Mouse (Mus musculus) stomach, embryonic 14.5 days (tissue): ENCODE results near the gene Calcoco1. TPM values are rescaled to one million over a fixed set of nuclear protein-coding genes. Genes with fewer than 3 reads are reported as not detected.

Experiments
- ATAC-seq: fragments of 200-750 bp; cut with Nextera tagmentation; 2 replicates; pipeline ENCODE4 v1.8.0; 2017; ENCODE audit warnings: low read depth, moderate TSS enrichment; ENCODE audit not compliant: insufficient number of reproducible peaks, insufficient read depth, low FRiP score
- H3K27ac ChIP-seq: fragments of 300-500 bp; sonication (generic); 2 replicates; pipeline ENCODE4 v1.5.1; 2014; ENCODE audit warnings: mild to moderate bottlenecking, low read length, moderate library complexity, mixed read lengths
- H3K27me3 ChIP-seq: fragments of 300-500 bp; sonication (generic); 2 replicates; pipeline ENCODE4 v1.6.1; 2014; ENCODE audit warnings: low read length, control low read depth, mixed read lengths; ENCODE audit not compliant: control insufficient read depth, insufficient read depth
- H3K36me3 ChIP-seq: fragments of 300-500 bp; sonication (generic); 2 replicates; pipeline ENCODE4 v1.6.1; 2014; ENCODE audit warnings: mild to moderate bottlenecking, control low read depth, low read length, moderate library complexity, mixed read lengths; ENCODE audit not compliant: control insufficient read depth, insufficient read depth
- H3K4me1 ChIP-seq: fragments of 300-500 bp; sonication (generic); 2 replicates; pipeline ENCODE4 v1.6.1; 2014; ENCODE audit warnings: low read length, control low read depth, mixed read lengths; ENCODE audit not compliant: control insufficient read depth, insufficient read depth
- H3K4me2 ChIP-seq: fragments of 300-500 bp; sonication (generic); replicated peaks from 2 replicates; pipeline ENCODE4 v1.6.1; 2014; ENCODE audit warnings: low read depth, low read length, control low read depth
- H3K4me3 ChIP-seq: fragments of 300-500 bp; sonication (generic); 2 replicates; pipeline ENCODE4 v1.5.1; 2014; ENCODE audit warnings: low read depth, low read length, control low read depth
- H3K9ac ChIP-seq: fragments of 300-500 bp; sonication (generic); replicated peaks from 2 replicates; pipeline ENCODE4 v1.6.1; 2014; ENCODE audit warnings: low read depth, mild to moderate bottlenecking, control low read depth, low read length, moderate library complexity, mixed read lengths
- H3K9me3 ChIP-seq: fragments of 300-500 bp; sonication (generic); 2 replicates; pipeline ENCODE4 v1.6.1; 2016; ENCODE audit warnings: low read depth, low read length, control low read depth; ENCODE audit not compliant: control insufficient read depth
- WGBS: fragments of 180-500 bp; shearing (Covaris S2); extraction: QIAGEN DNeasy Blood & Tissue Kit; methylation state at CpG from one replicate; pipeline ENCODE4 v1.1.7; 2014; 5-methylcytosine and 5-hydroxymethylcytosine counted together
- polyA plus RNA-seq: library from polyadenylated mRNA; unstranded; fragments of >200 nt; fragmentation: Nextera tagmentation; extraction: Ambion mirVana; gene quantifications from 2 replicates; pipeline ENCODE4 v1.2.1, GENCODE M21; 2014

The Calcoco1 gene
- polyA plus RNA-seq, 1 experiment from 2014 or later: 31.9 TPM

GRCm38 (mm10) chr15:102744831-102745230 lies 22.9 kb upstream of the Calcoco1 start:
- Histone ChIP-seq H3K27me3 (peaks cover 59% of the 10 kb centered on the region), H3K27ac (no peak overlapping the region), H3K4me2 (no peak overlapping the region), H3K9ac (no peak overlapping the region), H3K4me1 (peaks cover 5% of the 10 kb centered on the region; the same call in 1 of the 2 replicates), H3K9me3 (no peaks in the 10 kb centered on the region), H3K4me3 (no peak overlapping the region), H3K36me3 (no peaks in the 10 kb centered on the region)
- WGBS: 14% methylated on average over 9 of the region's 9 CpGs
- ATAC-seq: no peak

GRCm38 (mm10) chr15:102744416-102744815 lies 22.4 kb upstream of the Calcoco1 start:
- no peak for ATAC-seq
- Histone ChIP-seq H3K36me3 (no peaks in the 10 kb centered on the region), H3K9me3 (no peaks in the 10 kb centered on the region), H3K9ac (no peak overlapping the region), H3K4me3 (no peak overlapping the region), H3K27ac (no peak overlapping the region), H3K27me3 (peaks cover 59% of the 10 kb centered on the region), H3K4me1 (peaks cover 5% of the 10 kb centered on the region; the same call in 1 of the 2 replicates), H3K4me2 (no peak overlapping the region)
- WGBS: 12% methylated on average over 7 of the region's 7 CpGs

GRCm38 (mm10) chr15:102743996-102744395 lies 22.0 kb upstream of the Calcoco1 start:
- H3K9me3 ChIP-seq: no peaks in the 10 kb centered on the region
- H3K4me3 ChIP-seq: no peak overlapping the region
- H3K27me3 ChIP-seq: peaks cover 57% of the 10 kb centered on the region
- H3K36me3 ChIP-seq: no peaks in the 10 kb centered on the region
- 2% methylated on average over 14 of the region's 14 CpGs for WGBS
- no peak overlapping the region for H3K27ac ChIP-seq
- H3K9ac ChIP-seq: no peak overlapping the region
- no peak for ATAC-seq
- H3K4me1 ChIP-seq: peaks cover 5% of the 10 kb centered on the region; the same call in 1 of the 2 replicates
- no peak overlapping the region for H3K4me2 ChIP-seq

GRCm38 (mm10) chr15:102743196-102743595 lies 21.2 kb upstream of the Calcoco1 start:
- H3K4me2 ChIP-seq: no peak overlapping the region
- peaks cover 5% of the 10 kb centered on the region; the same call in 1 of the 2 replicates for H3K4me1 ChIP-seq
- no peak overlapping the region for H3K4me3 ChIP-seq
- H3K27me3 ChIP-seq: peaks cover 50% of the 10 kb centered on the region
- no peaks in the 10 kb centered on the region for H3K36me3 ChIP-seq
- ATAC-seq: no peak
- H3K27ac ChIP-seq: no peak overlapping the region
- no peaks in the 10 kb centered on the region for H3K9me3 ChIP-seq
- WGBS: 25% methylated on average over 8 of the region's 8 CpGs
- no peak overlapping the region for H3K9ac ChIP-seq

DNA sequence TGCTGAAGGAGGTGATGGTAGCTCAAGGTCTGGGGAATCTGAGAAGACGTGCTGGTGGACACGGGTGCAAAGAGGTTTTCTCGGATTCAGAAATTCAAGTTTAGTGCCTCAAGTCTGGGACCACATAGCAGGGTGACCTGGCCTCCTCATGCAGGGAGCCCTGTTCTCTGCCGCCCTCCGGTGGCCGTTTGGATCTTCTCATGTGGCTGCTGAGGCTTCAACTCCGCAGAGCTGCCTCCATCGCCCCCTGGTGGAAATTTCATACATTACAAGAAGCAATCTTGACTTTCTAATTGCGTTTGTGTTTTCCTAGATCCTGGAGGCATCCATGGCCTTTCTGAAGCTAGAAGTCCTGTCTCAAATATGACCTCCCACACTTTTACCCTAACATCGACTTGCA lies 20.6 kb upstream of the Calcoco1 start:
- 0 out of 2 replicates have a peak, but pooled peaks have one; percentile 47 for ATAC-seq
- no peaks in the 10 kb centered on the region for H3K9me3 ChIP-seq
- peaks cover 5% of the 10 kb centered on the region; the same call in 1 of the 2 replicates for H3K4me1 ChIP-seq
- H3K4me3 ChIP-seq: no peak overlapping the region
- no peak overlapping the region for H3K9ac ChIP-seq
- H3K27me3 ChIP-seq: peaks cover 44% of the 10 kb centered on the region
- H3K4me2 ChIP-seq: no peak overlapping the region
- no peak overlapping the region for H3K27ac ChIP-seq
- under 1% methylated on average over 10 of the region's 10 CpGs for WGBS
- H3K36me3 ChIP-seq: no peaks in the 10 kb centered on the region

- peaks cover 22% of the 10 kb centered on the region for H3K27me3 ChIP-seq
- H3K9me3 ChIP-seq: no peaks in the 10 kb centered on the region
- no peak for ATAC-seq
- H3K9ac ChIP-seq: no peak overlapping the region
- H3K36me3 ChIP-seq: no peaks in the 10 kb centered on the region
- no peaks in the 10 kb centered on the region for H3K4me1 ChIP-seq
- no peak overlapping the region for H3K27ac ChIP-seq
- no peak overlapping the region for H3K4me3 ChIP-seq
- no peak overlapping the region for H3K4me2 ChIP-seq
- 29% methylated on average over 15 of the region's 15 CpGs for WGBS
Measured at GRCm38 (mm10) chr15:102739520-102740297, 17.7 kb upstream of the Calcoco1 start.

DNA sequence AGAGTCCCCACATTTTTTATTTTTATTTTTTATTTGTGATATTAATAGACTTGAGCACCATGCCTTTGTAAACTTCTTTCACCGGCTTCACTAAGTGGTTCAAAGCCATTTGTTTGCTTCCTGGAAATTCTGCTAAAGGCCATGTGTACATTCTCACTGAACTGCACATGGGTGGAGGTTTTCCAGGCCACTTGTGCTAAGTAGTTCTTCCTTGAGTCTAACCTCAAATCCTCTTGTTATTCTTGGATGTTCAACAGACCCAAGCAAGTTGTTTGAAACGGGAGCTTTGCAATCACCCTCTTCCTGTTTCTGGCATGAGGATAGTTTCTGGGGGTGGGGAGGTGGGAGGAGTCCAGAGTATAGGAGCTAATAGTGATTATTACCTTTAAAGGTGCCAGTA lies 16.5 kb upstream of the Calcoco1 start:
- Histone ChIP-seq H3K27ac (no peak overlapping the region), H3K27me3 (peaks cover 9% of the 10 kb centered on the region), H3K4me1 (no peaks in the 10 kb centered on the region), H3K36me3 (no peaks in the 10 kb centered on the region), H3K9ac (no peak overlapping the region), H3K4me2 (no peak overlapping the region), H3K4me3 (no peak overlapping the region), H3K9me3 (no peaks in the 10 kb centered on the region)
- 30% methylated on average over 2 of the region's 2 CpGs for WGBS
- ATAC-seq: no peak

DNA sequence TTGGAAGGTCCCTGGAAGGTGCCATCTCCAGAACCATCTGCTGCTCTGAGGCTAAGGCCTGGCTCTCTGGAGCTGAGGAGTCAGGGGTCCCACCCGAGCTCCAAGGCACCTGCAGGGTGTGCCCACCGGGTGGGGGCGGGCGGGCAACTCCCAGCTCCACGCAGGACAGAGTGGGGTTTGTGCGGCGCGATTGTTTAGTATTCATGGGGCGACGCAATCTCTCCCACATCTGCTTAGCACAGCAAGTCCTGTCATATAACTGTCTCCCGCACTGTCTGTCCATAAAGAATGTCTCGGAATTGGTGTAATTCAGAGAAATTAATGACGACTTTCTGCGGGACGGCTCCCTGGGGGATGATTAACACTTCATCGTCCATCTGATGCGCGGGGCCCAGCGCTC lies 15.1 kb upstream of the Calcoco1 start:
- Histone ChIP-seq H3K27me3 (0 out of 2 replicates have a peak, but pooled peaks cover 3% of the 10 kb centered on the region), H3K4me2 (no peak overlapping the region), H3K4me3 (no peak overlapping the region), H3K4me1 (no peaks in the 10 kb centered on the region), H3K9me3 (no peaks in the 10 kb centered on the region), H3K9ac (no peak overlapping the region), H3K36me3 (no peaks in the 10 kb centered on the region), H3K27ac (no peak overlapping the region)
- WGBS: 80% methylated on average over 19 of the region's 19 CpGs
- no peak for ATAC-seq
